Mouse (Mus musculus): ENCODE measurements around the gene Sept3.
"Not testable (repeated sequence)": the region's sequence is repeated elsewhere in the genome, so short reads cannot be mapped to it uniquely, and the experiment has no call there.

The Sept3 gene

GRCm38 (mm10) chr15:82274593-82274926 lies at the start of gene Sept3:
Sept3 (plus strand) TSS chr15:82274893.
- DNase-seq (ENCODE audit: low spot score) = no peak

GRCm38 (mm10) chr15:82225769-82226168 lies 48.9 kb upstream of the Sept3 start:
- no peak for DNase-seq (ENCODE audit: low spot score)

- no peak for DNase-seq (ENCODE audit: low spot score)
Measured at GRCm38 (mm10) chr15:82229542-82230045, 45.1 kb upstream of the Sept3 start.

- no peak for DNase-seq (ENCODE audit: low spot score)
Measured at GRCm38 (mm10) chr15:82230098-82230611, 44.5 kb upstream of the Sept3 start.

- DNase-seq (ENCODE audit: low spot score) = no peak
Measured at GRCm38 (mm10) chr15:82231100-82231499, 43.6 kb upstream of the Sept3 start.

GRCm38 (mm10) chr15:82231591-82232378 lies 42.9 kb upstream of the Sept3 start:
- no peak for DNase-seq (ENCODE audit: low spot score)

- no peak for DNase-seq (ENCODE audit: low spot score)
Measured at GRCm38 (mm10) chr15:82232651-82233050, 42.0 kb upstream of the Sept3 start.

- DNase-seq (ENCODE audit: low spot score) = no peak
Measured at GRCm38 (mm10) chr15:82235661-82236060, 39.0 kb upstream of the Sept3 start.

GRCm38 (mm10) chr15:82236565-82236964 lies 38.1 kb upstream of the Sept3 start:
- DNase-seq (ENCODE audit: low spot score) = peak; percentile 69

GRCm38 (mm10) chr15:82243311-82243710 lies 31.4 kb upstream of the Sept3 start:
- no peak for DNase-seq (ENCODE audit: low spot score)

- no peak for DNase-seq (ENCODE audit: low spot score)
Measured at GRCm38 (mm10) chr15:82243742-82244114, 31.0 kb upstream of the Sept3 start.

- peak; percentile 83 for DNase-seq (ENCODE audit: low spot score)
Measured at GRCm38 (mm10) chr15:82244115-82244804, 30.4 kb upstream of the Sept3 start, which contains the start of gene Cenpm. Cenpm (minus strand) TSS chr15:82244748.

- DNase-seq (ENCODE audit: low spot score) = not testable (repeated sequence)
Measured at GRCm38 (mm10) chr15:82244805-82245161, 29.9 kb upstream of the Sept3 start.

- DNase-seq (ENCODE audit: low spot score) = no peak
Measured at GRCm38 (mm10) chr15:82247131-82247776, 27.4 kb upstream of the Sept3 start.

GRCm38 (mm10) chr15:82251579-82251978 lies 23.1 kb upstream of the Sept3 start:
- no peak for DNase-seq (ENCODE audit: low spot score)

- no peak for DNase-seq (ENCODE audit: low spot score)
Measured at GRCm38 (mm10) chr15:82252097-82252496, 22.6 kb upstream of the Sept3 start, which contains the start of gene 1500009C09Rik. 1500009C09Rik (plus strand) TSS chr15:82252397.

GRCm38 (mm10) chr15:82255248-82255647 lies 19.4 kb upstream of the Sept3 start:
- no peak for DNase-seq (ENCODE audit: low spot score)

- peak; percentile 86 for DNase-seq (ENCODE audit: low spot score)
Measured at GRCm38 (mm10) chr15:82255944-82256383, 18.7 kb upstream of the Sept3 start.

GRCm38 (mm10) chr15:82259510-82259909 lies 15.2 kb upstream of the Sept3 start:
- no peak for DNase-seq (ENCODE audit: low spot score)

GRCm38 (mm10) chr15:82266356-82266755 lies 8.3 kb upstream of the Sept3 start:
- no peak for DNase-seq (ENCODE audit: low spot score)

- no peak for DNase-seq (ENCODE audit: low spot score)
Measured at GRCm38 (mm10) chr15:82268185-82268584, 6.5 kb upstream of the Sept3 start.

GRCm38 (mm10) chr15:82268783-82269182 lies 5.9 kb upstream of the Sept3 start:
- DNase-seq (ENCODE audit: low spot score) = no peak
